Mouse (Mus musculus) cerebellum, adult 11-12 months (tissue): Measurements from ENCODE around the gene Defa28.
"Not testable (repeated sequence)": the region's sequence is repeated elsewhere in the genome, so short reads cannot be mapped to it uniquely, and the experiment has no call there.

Experiments used
- DNase-seq: peaks from one replicate; pipeline ENCODE4 v3.0.0; 2022

The Defa28 gene

GRCm38 (mm10) chr8:21582706-21583105 is at the start of gene Defa28:
TSS of gene Defa28 (plus strand) at chr8:21583006.
- not testable (repeated sequence) for DNase-seq

GRCm38 (mm10) chr8:21565086-21565485 is 17.7 kb upstream of the Defa28 start, which contains the start of gene Defa37:
TSS of gene Defa37 (plus strand) at chr8:21565386.
- not testable (repeated sequence) for DNase-seq

GRCm38 (mm10) chr8:21594408-21594807 is 11.6 kb downstream of the Defa28 start, which contains the start of gene Gm7861:
TSS of gene Gm7861 (minus strand) at chr8:21594508.
- DNase-seq: not testable (repeated sequence)

- DNase-seq: not testable (repeated sequence)
These were observed 35.1 kb downstream of the Defa28 start, which contains the start of gene Defa26 for GRCm38 (mm10) chr8:21617883-21618282. TSS of gene Defa26 (plus strand) at chr8:21618183.
